Mouse (Mus musculus) midbrain, postnatal 0 days (tissue): ENCODE data around the gene Tbck. TPM values are rescaled to one million over a fixed set of nuclear protein-coding genes. Genes with fewer than 3 reads are reported as not detected.

Experiments used
- ATAC-seq: fragments of 200-750 bp; cut with Nextera tagmentation; 2 replicates; pipeline ENCODE4 v1.8.0; 2017; ENCODE audit warnings: moderate number of reproducible peaks, mild to moderate bottlenecking, moderate TSS enrichment, moderate library complexity; ENCODE audit not compliant: low FRiP score
- DNase-seq: peaks from one replicate; pipeline ENCODE4 v3.0.0-alpha.2; 2015; ENCODE audit warnings: low spot score
- H3K27ac ChIP-seq: fragments of 300-500 bp; sonication (generic); 2 replicates; pipeline ENCODE4 v1.5.1; 2014; ENCODE audit warnings: low read depth, mild to moderate bottlenecking, low read length, mixed read lengths
- H3K27me3 ChIP-seq: fragments of 300-500 bp; sonication (generic); 2 replicates; pipeline ENCODE4 v1.6.1; 2014; ENCODE audit warnings: low read length, control low read depth, mixed read lengths; ENCODE audit not compliant: insufficient read depth
- H3K36me3 ChIP-seq: fragments of 300-500 bp; sonication (generic); 2 replicates; pipeline ENCODE4 v1.6.1; 2014; ENCODE audit warnings: low read length, control low read depth, mixed read lengths; ENCODE audit not compliant: insufficient read depth
- H3K4me1 ChIP-seq: fragments of 300-500 bp; sonication (generic); 2 replicates; pipeline ENCODE4 v1.6.1; 2014; ENCODE audit warnings: mild to moderate bottlenecking, control low read depth, antibody characterized with exemption, low read length, mixed read lengths; ENCODE audit not compliant: insufficient read depth
- H3K4me2 ChIP-seq: fragments of 300-500 bp; sonication (generic); 2 replicates; pipeline ENCODE4 v1.6.1; 2014; ENCODE audit warnings: low read depth, mild to moderate bottlenecking, low read length, mixed read lengths; ENCODE audit not compliant: poor library complexity, severe bottlenecking
- H3K4me3 ChIP-seq: fragments of 300-500 bp; sonication (generic); 2 replicates; pipeline ENCODE4 v1.5.1; 2014; ENCODE audit warnings: low read depth, mild to moderate bottlenecking, low read length, moderate library complexity
- H3K9ac ChIP-seq: fragments of 300-500 bp; sonication (generic); replicated peaks from 2 replicates; pipeline ENCODE4 v1.6.1; 2014; ENCODE audit warnings: mild to moderate bottlenecking, low read length, moderate library complexity, mixed read lengths; ENCODE audit not compliant: poor library complexity, severe bottlenecking
- H3K9me3 ChIP-seq: fragments of 300-500 bp; sonication (generic); 2 replicates; pipeline ENCODE4 v1.6.1; 2016; ENCODE audit warnings: low read length, control low read depth
- CTCF ChIP-seq: IDR thresholded peaks from 2 replicates; pipeline ENCODE4 v1.5.1; 2016; ENCODE audit warnings: antibody characterized with exemption, mild to moderate bottlenecking
- WGBS: fragments of 180-500 bp; shearing (Covaris S2); extraction: QIAGEN DNeasy Blood & Tissue Kit; methylation state at CpG from one replicate; pipeline ENCODE4 v1.1.7; 2014; 5-methylcytosine and 5-hydroxymethylcytosine counted together
- polyA plus RNA-seq: library from polyadenylated mRNA; unstranded; fragments of >200 nt; fragmentation: Nextera tagmentation; extraction: Ambion mirVana; gene quantifications from 2 replicates; pipeline ENCODE4 v1.2.1, GENCODE M21; 2015
- total RNA-seq: library from RNA; depleted of rRNA; stranded (reverse); fragments of >200 nt; gene quantifications from 2 replicates; pipeline ENCODE4 v1.2.3, GENCODE M21; 2014

Tbck gene
- total and polyA plus RNA-seq, 2 experiments from 2014 or later = 33.2 to 43.5 TPM

GRCm38 (mm10) chr3:132868838-132869237 lies 184.9 kb downstream of the Tbck start:
- TF ChIP-seq CTCF = no peak
- 78% methylated on average over 2 of the region's 2 CpGs for WGBS
- no peak overlapping the region for H3K4me2 ChIP-seq

GRCm38 (mm10) chr3:132870079-132870478 lies 186.1 kb downstream of the Tbck start:
- H3K9ac ChIP-seq = no peak overlapping the region
- 49% methylated on average over 6 of the region's 6 CpGs for WGBS
- DNase-seq = no peak

More at GRCm38 (mm10) chr3:132868838-132869237, 184.9 kb downstream of the Tbck start:
- Histone ChIP-seq H3K27ac (no peak overlapping the region), H3K9ac (no peak overlapping the region), H3K9me3 (no peaks in the 10 kb centered on the region), H3K4me3 (no peak overlapping the region), H3K27me3 (no peaks in the 10 kb centered on the region), H3K4me1 (no peaks in the 10 kb centered on the region), H3K36me3 (no peaks in the 10 kb centered on the region)
- ATAC-seq (no peak), DNase-seq (no peak)

GRCm38 (mm10) chr3:132871318-132871904 lies 187.5 kb downstream of the Tbck start:
- no peak overlapping the region for H3K27ac ChIP-seq
- 88% methylated on average over 9 of the region's 9 CpGs for WGBS
- TF ChIP-seq CTCF = no peak
- H3K4me2 ChIP-seq = no peak overlapping the region
- no peak overlapping the region for H3K4me3 ChIP-seq
- no peaks in the 10 kb centered on the region for H3K9me3 ChIP-seq
- no peak for DNase-seq
- 0 out of 2 replicates have a peak, but pooled peaks cover 3% of the 10 kb centered on the region for H3K4me1 ChIP-seq
- no peaks in the 10 kb centered on the region for H3K36me3 ChIP-seq
- ATAC-seq = no peak
- no peaks in the 10 kb centered on the region for H3K27me3 ChIP-seq
- no peak overlapping the region for H3K9ac ChIP-seq

More at GRCm38 (mm10) chr3:132870079-132870478, 186.1 kb downstream of the Tbck start:
- Histone ChIP-seq H3K4me3 (no peak overlapping the region), H3K4me1 (no peaks in the 10 kb centered on the region), H3K27me3 (no peaks in the 10 kb centered on the region), H3K27ac (no peak overlapping the region), H3K9me3 (no peaks in the 10 kb centered on the region), H3K4me2 (no peak overlapping the region), H3K36me3 (no peaks in the 10 kb centered on the region)
- no peak for ATAC-seq
- TF ChIP-seq CTCF = no peak

GRCm38 (mm10) chr3:132873251-132873650 lies 189.3 kb downstream of the Tbck start:
- DNase-seq = no peak
- Histone ChIP-seq H3K9me3 (no peaks in the 10 kb centered on the region), H3K4me1 (0 out of 2 replicates have a peak, but pooled peaks cover 3% of the 10 kb centered on the region), H3K36me3 (no peaks in the 10 kb centered on the region), H3K27me3 (no peaks in the 10 kb centered on the region), H3K4me2 (no peak overlapping the region), H3K27ac (no peak overlapping the region), H3K9ac (no peak overlapping the region), H3K4me3 (no peak overlapping the region)
- no peak for TF ChIP-seq CTCF
- no peak for ATAC-seq
- WGBS = 30% methylated on average over 6 of the region's 6 CpGs

GRCm38 (mm10) chr3:132876011-132876708 lies 192.2 kb downstream of the Tbck start:
- Histone ChIP-seq H3K27ac (no peak overlapping the region), H3K9ac (no peak overlapping the region), H3K36me3 (no peaks in the 10 kb centered on the region), H3K4me3 (no peak overlapping the region), H3K4me2 (no peak overlapping the region), H3K9me3 (no peaks in the 10 kb centered on the region), H3K27me3 (no peaks in the 10 kb centered on the region), H3K4me1 (0 out of 2 replicates have a peak, but pooled peaks cover 7% of the 10 kb centered on the region)
- TF ChIP-seq CTCF = no peak
- DNase-seq (no peak), ATAC-seq (no peak)
- 37% methylated on average over 14 of the region's 14 CpGs for WGBS

GRCm38 (mm10) chr3:132876933-132877676 lies 193.2 kb downstream of the Tbck start:
- no peaks in the 10 kb centered on the region for H3K36me3 ChIP-seq
- H3K4me2 ChIP-seq = no peak overlapping the region
- H3K27me3 ChIP-seq = no peaks in the 10 kb centered on the region
- TF ChIP-seq CTCF = no peak
- H3K9me3 ChIP-seq = no peaks in the 10 kb centered on the region
- ATAC-seq (no peak), DNase-seq (no peak)
- H3K27ac ChIP-seq = no peak overlapping the region
- no peak overlapping the region for H3K4me3 ChIP-seq
- WGBS = 62% methylated on average over 10 of the region's 10 CpGs
- 0 out of 2 replicates have a peak, but pooled peaks cover 7% of the 10 kb centered on the region for H3K4me1 ChIP-seq
- H3K9ac ChIP-seq = no peak overlapping the region
